Mouse (Mus musculus): ENCODE data around the gene Kbtbd6.

Kbtbd6 gene

DNA sequence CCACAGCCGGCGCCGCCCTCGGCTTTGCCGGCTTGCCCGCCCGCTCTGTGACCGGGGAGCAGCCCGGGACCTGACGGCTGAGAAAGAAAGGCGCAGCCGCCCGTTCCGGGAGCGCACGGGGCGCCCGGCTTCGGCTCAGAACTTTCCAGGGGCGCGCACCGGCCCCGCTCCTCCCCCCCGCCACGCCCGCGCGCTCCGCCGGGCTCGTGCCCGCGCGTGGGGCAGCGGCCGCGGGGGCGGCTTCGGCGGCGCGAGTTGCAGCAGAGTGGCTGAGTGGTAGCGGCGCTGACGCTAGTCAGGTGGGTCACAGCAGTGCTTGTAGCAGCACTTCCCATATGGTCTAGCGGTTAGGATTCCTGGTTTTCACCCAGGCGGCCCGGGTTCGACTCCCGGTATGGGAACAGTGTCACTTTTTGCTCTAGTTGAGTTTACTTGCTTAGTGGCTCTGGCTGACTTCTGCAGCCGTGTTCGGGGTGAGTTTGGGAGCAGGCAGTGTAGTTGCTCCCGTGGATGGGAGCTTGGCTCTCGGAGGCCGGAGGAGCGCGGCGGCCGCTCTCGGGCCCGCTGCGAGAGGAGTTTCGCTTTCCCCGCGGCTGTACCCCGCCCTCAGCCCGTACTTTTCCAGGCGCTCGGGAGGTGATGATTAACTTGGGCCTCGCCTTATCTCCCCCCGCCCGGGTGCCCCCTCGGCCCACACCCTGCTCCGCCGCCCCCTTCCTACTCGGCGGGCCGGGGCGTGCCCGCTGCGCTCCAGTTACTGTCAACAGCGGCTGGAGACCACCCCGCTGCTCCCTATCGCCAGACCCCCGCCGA is 29.9 kb downstream of the Kbtbd6 start, which contains the start of gene Wbp4:
Gene Wbp4 (minus strand): TSS at position 182 of the 813 bp plus-strand sequence.
- DNase-seq, result peak; percentile 91 to 98

DNA sequence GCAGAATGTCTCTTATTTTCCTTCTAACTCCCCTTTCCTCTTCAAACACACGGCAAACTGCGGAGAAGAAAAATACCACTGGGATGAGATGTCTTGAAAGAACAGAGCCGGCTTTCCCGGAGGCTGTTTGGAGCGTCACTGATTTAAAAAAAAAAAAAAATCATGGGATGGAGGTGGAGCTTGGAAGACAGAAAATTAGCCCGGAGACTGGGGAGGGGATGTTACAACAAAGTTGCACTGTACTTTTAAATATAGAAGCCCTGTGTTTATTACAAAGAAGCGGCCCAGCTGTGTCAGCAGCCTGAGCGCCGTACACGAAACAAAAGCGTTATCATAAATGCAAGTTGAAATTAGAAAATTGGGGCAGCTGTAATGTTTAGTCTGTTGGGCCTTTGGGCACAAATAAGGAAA is 30.6 kb downstream of the Kbtbd6 start:
- DNase-seq, result peak; percentile 34 to 48

DNA sequence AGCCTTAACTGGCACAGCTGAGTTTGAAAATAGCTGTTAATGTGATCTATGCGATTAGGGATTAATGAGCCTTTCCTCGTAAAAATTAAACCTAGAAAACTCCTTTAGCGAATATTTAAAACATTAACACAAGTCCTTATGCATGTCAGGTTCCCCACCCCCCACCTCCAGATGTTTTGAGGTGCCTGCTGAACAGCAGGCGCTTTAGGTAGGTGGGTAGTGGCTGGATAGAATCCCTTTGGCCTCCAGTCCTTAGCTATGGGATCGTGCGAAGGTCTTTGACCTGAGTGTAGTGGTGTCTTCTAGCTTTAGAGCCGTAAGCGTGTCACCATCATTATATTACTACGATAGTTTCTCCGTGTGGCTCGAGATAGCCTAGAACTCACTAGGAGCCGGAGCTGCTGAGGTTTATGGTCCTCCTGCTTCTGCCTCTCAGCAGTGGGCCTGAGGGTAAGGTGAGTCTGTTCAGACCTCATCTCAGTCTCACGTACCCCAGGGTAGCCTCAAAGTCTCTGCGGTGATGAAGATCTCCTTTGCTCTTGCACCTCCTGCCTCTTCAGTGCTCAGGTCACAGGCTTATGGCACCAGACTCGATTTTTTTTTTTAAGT is 31.2 kb downstream of the Kbtbd6 start:
- DNase-seq, result peak; percentile 28 to 42

DNA sequence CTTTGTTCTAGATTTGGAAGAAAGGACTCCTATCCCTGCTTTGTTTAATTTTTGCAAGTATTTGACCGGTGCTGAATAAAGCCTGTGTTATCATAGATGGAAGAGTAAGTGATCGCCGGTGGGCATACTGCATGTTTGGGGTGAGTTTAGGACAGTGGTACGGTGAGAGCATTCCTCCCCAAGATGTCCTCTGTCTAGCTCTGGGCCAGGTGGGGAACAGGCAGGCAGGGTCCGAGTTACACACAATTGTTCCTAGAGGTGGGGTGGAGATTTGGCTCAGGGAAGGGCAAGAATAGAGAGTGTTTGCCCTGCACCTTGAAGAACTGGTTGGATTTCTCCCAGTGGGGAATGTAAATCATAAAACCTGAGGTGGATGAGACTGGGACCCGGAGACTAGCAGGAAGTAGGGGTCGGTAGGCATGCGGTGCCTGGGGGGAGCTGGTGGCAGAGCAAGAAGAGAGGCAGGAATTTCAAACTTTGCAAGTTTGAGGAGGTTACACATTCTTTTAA is 32.0 kb downstream of the Kbtbd6 start:
- DNase-seq, result peak in 1 of 2 experiments; percentile 10

DNA sequence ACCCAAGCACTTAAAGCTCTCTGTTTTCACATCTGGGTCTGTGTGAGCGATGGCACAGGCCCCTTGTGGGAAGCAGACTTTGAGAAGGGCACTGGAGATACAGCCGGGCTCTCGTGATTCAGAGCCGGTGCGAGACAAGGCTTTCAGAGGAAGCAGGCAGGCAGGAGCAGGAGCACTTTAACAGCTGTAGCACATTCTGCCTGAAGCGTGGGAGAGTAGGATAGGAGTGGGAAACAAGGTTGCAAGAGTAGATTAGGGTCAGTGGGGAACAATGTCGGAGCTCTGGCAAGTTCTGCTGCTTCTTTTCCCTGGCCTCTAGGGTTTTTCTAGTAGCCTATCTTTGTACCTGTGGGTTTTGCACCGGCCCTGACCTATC is 35.0 kb downstream of the Kbtbd6 start:
- peak in 1 of 2 experiments; percentile 23 for DNase-seq

DNA sequence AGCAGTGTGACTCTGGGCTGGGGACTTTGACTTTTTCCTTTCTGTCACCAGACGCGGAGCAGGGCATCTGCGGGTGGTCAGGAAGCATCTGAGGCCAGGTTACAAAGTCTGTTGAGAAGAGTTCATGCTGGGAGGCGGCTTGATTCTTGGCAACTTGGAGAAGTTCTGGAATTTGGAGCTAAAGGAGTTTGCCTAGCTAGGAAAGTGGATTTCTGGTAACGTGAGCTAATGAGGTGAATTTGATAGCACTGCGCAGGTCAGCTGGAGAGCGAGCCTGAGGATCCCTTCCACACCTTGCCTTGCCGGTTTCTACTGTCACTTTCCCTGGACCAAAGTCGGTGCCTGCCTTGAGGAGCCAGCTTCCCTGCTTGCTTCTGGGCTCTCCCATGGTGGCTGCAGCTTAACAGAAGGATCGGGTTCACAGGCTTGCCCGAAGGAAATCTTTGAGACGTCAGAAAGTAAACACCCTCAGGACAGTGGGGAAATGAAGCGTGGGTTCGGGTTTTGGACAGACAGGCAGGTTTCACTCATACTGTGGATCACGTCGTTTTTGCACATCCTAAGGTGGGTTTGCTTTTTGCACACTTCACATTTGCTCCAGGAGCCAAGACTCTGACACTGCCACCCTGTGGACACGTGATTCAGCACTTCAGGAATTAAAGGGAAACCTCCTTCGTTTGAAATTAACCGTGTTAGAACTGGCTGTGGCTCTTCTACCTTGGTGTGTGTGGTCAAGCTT is 35.5 kb downstream of the Kbtbd6 start:
- DNase-seq, result peak; percentile 74 to 75

DNA sequence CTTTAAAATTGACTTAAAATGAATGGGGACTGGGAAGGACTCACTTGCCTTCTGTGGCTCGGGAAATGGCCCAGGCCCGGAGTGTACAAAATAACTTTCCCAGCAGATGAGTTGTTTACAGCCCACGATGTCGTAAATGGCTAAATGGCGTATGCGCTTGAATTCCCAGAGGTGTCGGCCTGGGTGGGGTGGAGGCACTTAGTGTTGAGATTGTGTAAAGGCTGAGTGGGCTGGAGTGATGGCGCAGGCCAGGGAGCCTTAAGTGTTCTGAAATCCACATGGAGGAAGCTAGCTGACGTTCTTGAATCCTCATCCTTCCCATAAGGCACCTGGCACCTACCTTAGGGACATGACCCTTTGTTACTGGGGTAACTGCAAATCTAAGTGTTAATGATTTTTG is 36.9 kb downstream of the Kbtbd6 start:
- peak in 1 of 2 experiments; percentile 16 for DNase-seq

DNA sequence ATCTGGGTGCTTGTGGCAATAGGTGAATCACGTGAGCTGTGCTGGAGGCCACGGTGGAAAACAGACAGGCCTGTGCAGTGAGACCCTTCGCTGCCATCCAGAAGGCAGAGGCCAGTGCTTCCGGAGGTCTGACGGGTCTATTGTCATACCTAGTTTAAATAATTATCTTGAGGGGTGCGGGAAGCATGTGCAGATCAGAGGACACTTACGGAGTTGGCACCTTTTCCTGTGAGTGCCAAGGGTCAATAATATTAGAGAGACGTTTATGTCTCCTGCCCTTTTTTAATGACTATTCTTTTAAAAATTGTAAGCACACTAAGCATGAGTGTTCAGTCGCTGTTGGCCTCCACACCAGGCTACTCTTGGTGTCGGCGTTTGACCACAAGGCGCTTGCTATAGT is 37.5 kb downstream of the Kbtbd6 start:
- peak in 1 of 2 experiments; percentile 7 for DNase-seq

DNA sequence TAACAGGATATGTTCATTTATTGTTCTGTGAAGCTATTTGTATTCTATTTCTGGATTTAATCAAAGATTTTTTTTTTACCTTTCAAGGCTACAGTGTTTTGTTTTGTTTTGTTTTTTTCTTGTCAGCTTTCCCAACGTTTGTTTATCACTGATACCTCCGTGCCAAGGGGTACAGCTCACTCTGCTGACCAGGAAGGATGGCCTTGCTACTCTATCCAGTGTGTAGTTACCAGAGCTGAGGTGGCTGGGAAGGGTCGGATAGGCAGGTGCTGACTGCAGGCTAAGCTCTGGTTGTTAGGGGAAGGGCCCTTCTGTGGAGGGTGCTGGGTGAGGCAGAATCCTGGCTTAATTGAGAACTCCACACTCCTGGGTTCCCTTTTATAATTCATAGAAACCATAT is 38.6 kb downstream of the Kbtbd6 start:
- no peak for DNase-seq

DNA sequence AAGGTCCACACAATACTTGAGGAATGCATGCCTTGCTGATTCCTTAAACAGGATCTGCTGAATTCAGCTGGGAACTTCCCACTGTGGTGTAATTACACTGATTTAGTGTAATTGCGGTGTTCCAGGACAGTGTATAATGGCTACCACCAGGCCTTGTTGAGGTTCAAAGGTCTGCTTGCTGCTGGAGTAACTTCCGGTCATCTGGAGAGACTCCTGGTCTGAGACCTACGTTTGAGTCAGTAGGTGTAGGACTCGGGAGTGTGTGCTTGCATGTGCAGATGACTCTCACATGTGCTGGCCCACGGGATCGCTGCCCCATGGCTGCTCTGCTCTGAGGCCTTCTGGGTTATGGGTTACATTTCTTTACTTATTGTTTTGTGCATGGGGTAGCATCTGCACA is 42.7 kb downstream of the Kbtbd6 start:
- DNase-seq, result no peak

DNA sequence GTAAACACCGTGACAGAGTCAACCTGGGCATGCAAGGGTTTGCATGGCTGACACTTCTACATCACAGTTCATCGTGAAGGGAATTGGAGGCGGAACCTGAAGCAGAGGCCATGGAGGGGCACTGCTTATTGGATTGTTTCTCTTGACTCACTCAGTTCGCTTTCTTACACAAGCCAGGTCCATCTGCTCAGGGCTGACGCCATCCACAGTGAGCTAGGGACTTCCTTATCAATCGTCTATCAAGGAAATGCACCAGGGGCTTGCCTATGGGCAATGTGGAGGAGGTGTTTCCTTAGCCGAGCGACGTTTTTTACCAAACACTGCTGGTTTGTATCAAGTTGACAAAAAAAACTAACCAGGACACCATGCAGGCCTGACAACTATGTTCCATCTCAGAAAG is 47.7 kb downstream of the Kbtbd6 start:
- no peak for DNase-seq

DNA sequence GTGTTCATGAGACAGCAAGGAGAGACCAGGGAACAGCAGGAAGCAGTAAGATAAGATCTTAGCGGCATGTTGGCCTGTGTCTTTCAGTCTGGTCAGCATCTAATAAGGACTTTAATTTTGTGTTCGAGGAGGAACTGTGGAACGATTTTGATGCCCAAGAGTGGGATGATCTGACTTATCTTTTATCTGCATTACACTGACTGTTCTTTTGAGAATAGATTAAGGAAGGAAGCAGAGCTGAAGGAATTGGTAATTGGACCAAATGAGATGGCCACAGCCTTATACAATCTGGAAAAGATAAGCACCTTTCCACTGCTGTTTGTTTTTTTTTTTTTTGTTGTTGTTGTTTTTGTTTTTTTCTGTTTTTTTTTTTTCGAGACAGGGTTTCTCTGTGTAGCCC is 49.1 kb downstream of the Kbtbd6 start:
- DNase-seq, result no peak

DNA sequence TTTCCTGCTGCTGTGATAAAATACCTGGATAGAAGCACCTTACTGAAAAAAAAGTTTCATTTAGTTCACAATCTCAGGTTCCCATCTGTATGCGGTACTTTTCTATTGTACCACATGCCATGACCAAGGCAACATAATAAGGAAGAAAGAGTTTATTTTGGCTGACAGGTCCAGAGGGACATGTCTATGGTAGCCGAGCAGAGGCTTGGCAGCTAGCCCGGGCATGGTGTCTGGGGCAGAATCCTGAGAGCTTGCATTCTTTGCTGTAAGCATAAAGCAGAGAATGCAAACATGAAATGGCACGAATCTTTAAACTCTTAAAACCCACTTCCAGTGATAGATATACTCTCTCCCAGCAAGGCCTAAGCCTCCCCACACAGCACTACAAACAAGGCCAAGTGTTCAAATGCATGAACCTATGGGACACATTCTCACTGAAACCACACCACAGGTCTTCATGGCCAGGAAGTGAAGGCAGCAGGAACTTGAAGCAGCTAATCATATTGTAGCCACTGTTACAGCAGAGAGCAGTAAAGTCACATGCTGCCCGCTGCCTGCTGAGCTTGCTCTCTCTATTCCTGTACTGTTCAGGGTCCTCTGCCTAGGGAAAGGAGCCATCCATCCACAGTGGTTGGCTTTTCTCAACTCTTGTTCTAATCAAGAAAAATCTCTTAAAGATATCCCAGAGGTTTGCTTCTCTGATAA is 51.9 kb downstream of the Kbtbd6 start:
- DNase-seq, result no peak

Measured in cerebellum, adult 18-20 months (tissue).